Mouse (Mus musculus) c-Kit-positive CD71-positive TER-119-negative erythroid progenitor cells, embryonic 14.5 days (primary cell): Measurements from ENCODE around the gene Gstp3.
"Not testable (repeated sequence)": the region's sequence is repeated elsewhere in the genome, so short reads cannot be mapped to it uniquely, and the experiment has no call there.

Source experiments
- DNase-seq: peaks from one replicate; pipeline ENCODE4 v3.0.0-alpha.2; 2013; ENCODE audit warnings: low read depth

Gstp3 gene

DNA sequence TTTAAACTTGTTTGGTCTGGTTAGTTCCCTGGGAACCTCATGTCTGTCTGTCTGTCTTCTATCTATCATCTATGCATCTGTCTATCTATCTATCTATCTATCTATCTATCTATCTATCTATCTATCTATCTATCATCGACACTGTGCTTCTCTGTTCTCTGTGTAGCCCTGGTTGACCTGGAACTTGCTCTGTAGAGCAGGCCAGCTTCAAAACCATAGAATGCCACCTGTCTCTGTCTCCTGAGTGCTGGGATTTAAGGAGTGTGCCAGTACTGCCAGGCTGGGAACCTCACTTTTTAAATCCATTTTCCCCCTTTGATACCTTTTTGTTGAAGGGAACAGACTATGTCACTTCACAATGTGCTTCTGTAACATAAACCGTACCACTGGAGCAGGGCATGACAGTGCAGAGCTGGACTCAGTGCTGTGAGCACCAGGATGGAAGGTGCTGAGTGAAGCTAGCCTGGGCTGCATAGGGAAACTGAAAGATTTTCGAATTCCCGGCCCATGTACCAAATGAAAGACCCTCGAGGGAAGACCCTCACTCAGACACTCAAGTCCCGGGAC is 1.6 kb upstream of the Gstp3 start:
- DNase-seq = no peak

DNA sequence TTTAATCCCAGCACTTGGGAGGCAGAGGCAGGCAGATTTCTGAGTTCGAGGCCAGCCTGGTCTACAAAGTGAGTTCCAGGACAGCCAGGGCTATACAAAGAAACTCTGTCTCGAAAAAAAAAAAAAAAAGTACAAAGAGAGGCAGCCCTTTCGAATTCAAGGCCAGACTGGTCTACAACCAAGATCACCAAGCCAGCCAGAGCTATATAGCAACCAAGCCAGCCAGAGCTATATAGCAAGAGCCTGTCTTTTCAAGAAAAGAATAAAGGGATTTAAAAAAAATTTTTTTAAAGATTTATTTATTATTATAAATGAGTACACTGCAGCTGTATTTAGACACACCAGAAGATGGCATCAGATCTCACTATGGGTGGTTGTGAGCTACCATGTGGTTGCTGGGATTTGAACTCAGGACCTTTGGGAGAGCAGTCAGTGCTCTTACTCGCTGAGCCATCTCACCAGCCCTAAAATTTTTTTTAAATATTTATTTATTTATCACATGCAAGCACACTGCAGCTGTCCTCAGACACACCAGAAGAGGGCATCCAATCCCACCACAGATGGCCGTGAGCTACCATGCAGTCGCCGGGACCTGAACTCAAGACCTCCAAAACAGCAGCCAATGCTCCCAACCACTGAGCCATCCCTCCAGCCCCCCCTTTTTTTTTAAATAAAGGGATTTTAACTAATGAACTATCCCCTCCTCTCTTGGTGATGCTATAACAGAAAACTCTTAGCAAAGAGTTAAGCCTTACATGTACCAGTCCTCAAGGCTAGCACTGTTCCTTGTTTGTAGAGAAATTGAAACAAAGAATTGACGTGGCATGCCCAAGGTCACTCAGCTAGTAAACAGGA is 902 bp upstream of the Gstp3 start:
- not testable (repeated sequence) for DNase-seq

GRCm38 (mm10) chr19:4058581-4058980 is 788 bp downstream of the Gstp3 start:
- no peak for DNase-seq

DNA sequence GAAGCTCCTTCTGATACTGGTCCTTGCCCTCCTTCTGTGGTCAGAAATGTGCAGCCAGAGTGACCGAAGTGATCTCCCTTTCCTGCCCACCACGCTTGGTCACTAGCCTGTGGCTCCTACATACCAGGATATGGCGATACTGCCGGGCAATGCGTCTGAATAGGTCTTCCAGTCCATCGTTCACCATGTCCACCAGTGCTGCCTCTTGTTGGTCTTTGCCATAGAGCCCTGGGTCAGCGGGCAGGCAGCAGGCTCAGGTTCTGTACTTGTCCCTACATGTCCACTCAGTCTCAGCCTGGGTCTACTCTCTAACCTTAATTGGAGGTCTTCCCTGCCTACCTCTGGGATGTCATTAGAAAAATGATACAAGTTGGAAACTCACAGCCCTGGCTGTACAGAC is 1.4 kb downstream of the Gstp3 start:
- DNase-seq = no peak

GRCm38 (mm10) chr19:4057389-4057788 is 2.0 kb downstream of the Gstp3 start:
- DNase-seq = no peak

- no peak for DNase-seq
These were observed 2.6 kb downstream of the Gstp3 start for GRCm38 (mm10) chr19:4056727-4057126.

GRCm38 (mm10) chr19:4055947-4056693 is 3.2 kb downstream of the Gstp3 start:
- DNase-seq = no peak

DNA sequence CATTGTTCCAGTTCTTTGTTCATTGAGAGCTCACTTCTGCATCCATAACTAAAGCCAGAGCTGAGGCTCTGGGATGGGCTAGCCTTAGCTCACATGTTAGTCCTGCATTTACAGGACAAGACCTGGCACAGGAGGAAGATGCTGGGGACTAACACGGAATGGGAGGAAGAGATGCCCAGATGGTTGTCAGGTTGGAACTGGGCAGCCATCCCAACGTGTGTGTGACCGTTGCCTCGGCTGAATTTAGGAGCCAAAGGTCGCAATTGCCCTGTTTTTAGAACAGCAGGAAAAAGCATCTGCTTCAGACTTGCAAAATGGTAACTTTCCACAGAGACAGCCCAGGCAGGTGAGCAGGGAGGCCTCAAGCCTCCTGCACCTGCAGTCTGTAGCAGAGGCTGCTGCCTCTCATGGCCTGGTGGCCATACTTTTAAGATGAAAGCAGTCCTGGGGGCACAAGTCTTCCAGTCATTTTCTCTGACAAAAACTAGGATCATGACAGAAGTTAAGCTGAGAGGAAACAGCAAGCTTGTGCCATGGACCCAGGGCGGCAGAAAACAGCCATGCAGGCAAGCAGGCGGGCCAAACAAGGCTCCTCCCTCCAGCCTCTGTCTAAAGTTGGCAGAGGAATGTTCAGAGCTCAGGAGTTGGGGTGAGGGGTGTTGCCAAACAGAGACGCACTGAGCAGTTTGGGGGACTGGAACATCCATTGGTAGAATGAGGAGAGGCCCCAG is 4.0 kb downstream of the Gstp3 start:
- DNase-seq = no peak

- DNase-seq = no peak
These were observed 4.8 kb downstream of the Gstp3 start for GRCm38 (mm10) chr19:4054613-4055012.

DNA sequence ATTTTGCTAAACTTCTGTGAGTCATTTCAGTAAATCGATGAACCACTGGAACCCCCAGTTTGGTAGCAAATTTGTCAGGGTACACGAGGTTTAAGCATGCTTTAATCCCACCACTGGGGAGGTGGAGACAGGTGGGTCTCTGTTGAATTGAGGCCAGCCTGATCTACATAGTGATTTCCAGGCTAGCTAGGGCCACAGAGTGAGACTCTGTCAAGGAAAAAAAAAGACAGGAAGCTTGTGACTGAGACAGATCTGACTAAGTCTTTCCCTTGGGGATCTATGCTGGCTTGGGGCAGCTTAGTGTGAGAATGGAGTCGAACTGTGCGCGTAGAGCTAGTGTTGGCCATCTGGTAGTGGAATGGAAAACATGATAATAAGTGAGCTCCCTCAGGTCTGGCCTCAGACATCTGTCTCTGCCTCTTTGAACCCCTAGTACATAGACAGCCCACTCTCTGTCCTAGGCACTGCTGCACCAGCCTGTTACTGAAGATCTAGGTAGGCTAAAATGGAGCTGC is 6.8 kb downstream of the Gstp3 start:
- no peak for DNase-seq

GRCm38 (mm10) chr19:4051741-4052515 is 7.4 kb downstream of the Gstp3 start:
- no peak for DNase-seq

GRCm38 (mm10) chr19:4051016-4051415 is 8.4 kb downstream of the Gstp3 start:
- no peak for DNase-seq

GRCm38 (mm10) chr19:4049069-4049468 is 10.3 kb downstream of the Gstp3 start:
- DNase-seq = not testable (repeated sequence)

DNA sequence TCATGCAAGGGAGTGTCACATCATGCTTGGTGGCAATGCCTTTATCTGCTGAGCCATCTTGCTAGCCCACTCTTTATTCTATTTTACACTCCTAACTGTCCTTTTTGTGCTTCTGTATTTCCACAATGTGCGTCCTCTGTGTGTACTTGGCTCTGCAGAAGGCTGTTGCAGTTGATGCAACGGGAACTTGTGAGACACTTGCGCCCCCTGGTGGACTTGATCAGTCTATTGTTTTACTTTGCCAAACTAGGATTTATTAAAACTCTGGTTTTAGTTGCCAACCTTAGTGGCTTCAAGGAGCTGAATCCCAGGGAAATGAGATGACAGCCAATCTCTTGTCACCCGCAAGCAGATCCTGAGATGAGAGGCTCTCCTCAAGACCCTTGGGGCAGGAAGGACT is 11.5 kb downstream of the Gstp3 start:
- peak; percentile 80 for DNase-seq

DNA sequence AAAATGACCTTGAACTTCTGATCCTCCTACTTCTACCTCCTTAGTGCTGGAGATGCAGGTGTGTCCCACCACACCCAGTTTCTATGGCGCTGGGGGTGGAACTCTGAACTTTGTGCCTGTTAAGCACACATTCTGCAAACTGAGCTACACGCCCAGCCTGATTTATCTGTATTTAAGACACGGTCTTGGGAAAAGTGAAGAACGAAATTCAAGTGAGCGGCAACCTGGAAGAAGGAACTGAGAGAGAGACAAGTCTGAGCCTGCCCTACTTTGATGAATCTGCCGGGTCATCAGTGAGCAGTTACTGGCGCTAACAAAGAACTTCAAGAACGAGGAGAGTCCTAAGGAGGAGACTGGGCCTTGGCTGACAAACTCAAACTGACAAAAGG is 12.5 kb downstream of the Gstp3 start:
- peak; percentile 63 for DNase-seq

GRCm38 (mm10) chr19:4045966-4046865 is 13.2 kb downstream of the Gstp3 start, which contains the start of gene Gstp2:
Gene Gstp2 (minus strand): TSS chr19:4046023.
- DNase-seq = no peak

- DNase-seq = not testable (repeated sequence)
These were observed 15.3 kb downstream of the Gstp3 start for GRCm38 (mm10) chr19:4044109-4044508.

DNA sequence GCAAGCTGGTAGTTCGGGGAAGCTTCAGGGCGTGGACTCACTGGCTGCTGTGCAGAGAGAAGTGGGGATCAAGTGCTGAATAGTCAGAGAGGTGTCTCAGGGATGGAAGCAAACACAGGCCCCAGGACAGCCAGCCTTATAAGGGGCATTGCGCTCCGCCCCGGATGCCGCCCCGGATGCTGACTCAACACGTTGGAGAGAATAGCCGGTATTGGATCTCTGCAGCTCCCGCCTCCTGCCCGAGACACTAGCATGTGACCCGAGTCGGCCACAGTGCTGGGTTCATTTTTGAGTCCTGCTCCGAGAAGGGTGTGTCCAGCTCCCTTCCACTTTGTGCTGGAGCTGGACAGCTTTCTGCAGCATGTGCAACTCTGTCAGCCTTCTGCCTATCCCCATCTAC is 17.2 kb downstream of the Gstp3 start:
- DNase-seq = no peak

DNA sequence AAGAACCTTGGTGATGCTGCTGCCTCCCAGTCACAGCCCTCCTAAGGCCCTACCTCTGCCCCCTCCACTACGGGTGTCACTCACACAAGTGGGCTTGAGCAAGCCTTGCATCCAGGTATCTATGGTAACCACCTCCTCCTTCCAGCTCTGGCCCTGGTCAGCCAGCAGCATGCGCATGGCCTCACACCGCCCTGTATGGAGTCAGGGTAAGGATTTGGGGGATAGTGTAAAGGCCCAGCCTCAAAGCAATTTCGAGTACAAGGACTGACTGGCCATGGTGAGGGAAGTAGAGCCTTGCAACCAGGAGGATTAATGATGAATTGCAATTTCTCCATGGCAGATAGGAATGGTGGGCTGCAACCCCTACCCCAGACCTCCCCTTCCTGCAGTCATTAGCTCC is 17.9 kb downstream of the Gstp3 start:
- DNase-seq = not testable (repeated sequence)

DNA sequence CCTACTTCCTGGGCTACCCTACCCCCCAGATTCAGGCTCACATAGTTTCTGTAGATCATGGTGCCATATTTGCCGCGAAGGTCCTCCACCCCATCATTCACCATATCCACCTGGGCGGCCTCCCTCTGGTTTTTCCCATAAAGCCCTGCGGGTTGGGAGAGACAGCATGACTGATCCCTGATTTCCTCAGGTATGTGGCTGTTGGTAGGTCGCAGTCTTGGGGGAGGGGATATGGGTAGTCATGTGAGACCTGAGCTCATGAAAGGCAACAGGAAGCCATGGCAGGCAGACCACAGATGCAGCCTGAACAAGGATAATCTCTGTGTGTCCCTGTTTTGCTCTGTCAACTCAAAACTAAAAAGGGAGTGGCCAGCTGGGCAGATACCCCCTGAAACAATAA is 18.4 kb downstream of the Gstp3 start:
- not testable (repeated sequence) for DNase-seq
